Mouse (Mus musculus): ENCODE data around the gene Ssbp3. TPM values are rescaled to one million over a fixed set of nuclear protein-coding genes. Genes with fewer than 3 reads are reported as not detected.

Gene Ssbp3
- polyA plus RNA-seq, 1 experiment = 27.8 TPM

- no peak overlapping the region for H3K4me3 ChIP-seq (ENCODE audit: extremely low read depth, insufficient read depth, insufficient read length)
- H3K27me3 ChIP-seq (ENCODE audit: control insufficient read depth, insufficient read depth, low read length) = no peaks in the 10 kb centered on the region
- no peaks in the 10 kb centered on the region for H3K36me3 ChIP-seq (ENCODE audit: control insufficient read depth, insufficient read depth, low read length)
- TF ChIP-seq CTCF (IDR thresholded peaks at IDR 0.05; ENCODE audit: extremely low read depth, insufficient read depth, insufficient read length, insufficient replicate concordance) (no peak), POLR2A (IDR thresholded peaks at IDR 0.05; ENCODE audit: low read depth, low read length) (no peak)
- DNase-seq (ENCODE audit: low read depth in 1 of 2, low spot score in 2 of 2) = no peak
- H3K4me1 ChIP-seq (ENCODE audit: control insufficient read depth, insufficient read depth, insufficient read length) = no peaks in the 10 kb centered on the region
- H3K27ac ChIP-seq (ENCODE audit: insufficient read depth, low read length) = no peak overlapping the region
These were observed 106.8 kb downstream of the Ssbp3 start for GRCm38 (mm10) chr4:107017257-107017656.

DNA sequence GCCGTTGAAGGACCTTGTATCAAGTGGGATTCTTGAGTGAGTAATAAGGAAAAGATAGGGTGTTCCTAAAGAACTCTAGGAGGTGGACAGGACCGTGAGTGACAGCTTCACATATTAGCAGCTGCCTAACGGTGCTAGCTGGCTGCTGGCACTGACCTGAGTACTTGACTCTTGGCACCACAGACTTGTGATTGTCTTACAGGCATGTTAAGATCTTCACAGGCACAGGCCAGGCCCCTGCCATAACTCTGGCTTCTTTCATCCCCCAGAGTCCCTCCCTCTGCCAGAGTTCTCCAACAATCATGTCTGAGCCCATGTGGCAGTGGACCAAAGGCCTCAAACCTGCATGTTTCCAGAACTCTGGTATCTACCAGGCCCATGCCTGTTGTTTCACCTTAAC is 108.0 kb downstream of the Ssbp3 start:
- TF ChIP-seq POLR2A (IDR thresholded peaks at IDR 0.05; ENCODE audit: low read depth, low read length) (no peak), CTCF (IDR thresholded peaks at IDR 0.05; ENCODE audit: extremely low read depth, insufficient read depth, insufficient read length, insufficient replicate concordance) (no peak)
- Histone ChIP-seq H3K27me3 (ENCODE audit: control insufficient read depth, insufficient read depth, low read length) (no peaks in the 10 kb centered on the region), H3K4me1 (ENCODE audit: control insufficient read depth, insufficient read depth, insufficient read length) (no peaks in the 10 kb centered on the region), H3K27ac (ENCODE audit: insufficient read depth, low read length) (no peak overlapping the region), H3K4me3 (ENCODE audit: extremely low read depth, insufficient read depth, insufficient read length) (no peak overlapping the region), H3K36me3 (ENCODE audit: control insufficient read depth, insufficient read depth, low read length) (no peaks in the 10 kb centered on the region)
- 92% methylated on average over 3 of the region's 3 CpGs for WGBS
- no peak for DNase-seq (ENCODE audit: low read depth in 1 of 2, low spot score in 2 of 2)

DNA sequence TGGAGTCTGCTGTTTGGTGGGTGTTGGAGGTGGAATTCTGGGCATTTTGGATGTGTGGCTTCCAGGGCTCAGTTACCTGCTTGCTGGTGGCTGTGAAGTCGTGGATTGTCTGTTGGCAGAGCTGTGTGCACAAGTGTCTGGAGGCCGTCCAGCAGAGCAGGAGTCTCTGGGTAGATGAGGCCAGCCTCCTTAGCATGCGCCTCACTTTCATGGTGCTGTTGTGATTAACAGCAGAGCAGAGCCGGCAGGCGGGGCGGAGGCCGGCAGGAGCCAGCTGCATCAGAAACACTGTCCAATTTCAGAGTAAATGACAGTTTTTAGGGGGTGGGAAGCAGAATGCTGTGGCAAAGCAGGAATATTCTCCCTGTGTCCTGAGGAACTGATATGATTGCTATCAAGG is 108.5 kb downstream of the Ssbp3 start:
- DNase-seq (ENCODE audit: low read depth in 1 of 2, low spot score in 2 of 2) = no peak
- no peaks in the 10 kb centered on the region for H3K27me3 ChIP-seq (ENCODE audit: control insufficient read depth, insufficient read depth, low read length)
- 86% methylated on average over 7 of the region's 7 CpGs for WGBS
- no peak for TF ChIP-seq CTCF (IDR thresholded peaks at IDR 0.05; ENCODE audit: extremely low read depth, insufficient read depth, insufficient read length, insufficient replicate concordance)
- TF ChIP-seq POLR2A (IDR thresholded peaks at IDR 0.05; ENCODE audit: low read depth, low read length) = no peak
- H3K36me3 ChIP-seq (ENCODE audit: control insufficient read depth, insufficient read depth, low read length) = no peaks in the 10 kb centered on the region
- H3K4me1 ChIP-seq (ENCODE audit: control insufficient read depth, insufficient read depth, insufficient read length) = no peaks in the 10 kb centered on the region
- H3K4me3 ChIP-seq (ENCODE audit: extremely low read depth, insufficient read depth, insufficient read length) = no peak overlapping the region
- no peak overlapping the region for H3K27ac ChIP-seq (ENCODE audit: insufficient read depth, low read length)

GRCm38 (mm10) chr4:107020287-107021000 is 109.9 kb downstream of the Ssbp3 start:
- Histone ChIP-seq H3K4me1 (ENCODE audit: control insufficient read depth, insufficient read depth, insufficient read length) (no peaks in the 10 kb centered on the region), H3K4me3 (ENCODE audit: extremely low read depth, insufficient read depth, insufficient read length) (no peak overlapping the region)

DNA sequence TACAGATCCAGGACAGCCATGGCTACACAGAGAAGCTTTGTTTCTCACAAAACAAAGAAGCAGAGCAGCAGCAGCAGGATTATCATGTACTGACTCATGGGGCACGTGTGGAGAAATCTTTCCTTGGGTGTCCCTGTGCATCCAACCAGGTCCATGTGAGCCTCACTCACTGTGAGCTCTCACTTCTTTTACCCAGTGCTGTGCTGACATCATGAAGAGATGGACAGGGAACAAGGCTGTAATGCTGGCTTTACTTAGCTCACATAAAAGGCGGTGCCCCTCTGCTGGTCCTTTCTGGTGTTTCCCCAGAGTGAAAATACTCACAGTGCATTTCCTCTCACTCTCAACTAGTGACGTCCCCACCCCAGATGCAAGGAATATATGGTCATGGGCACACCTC is 111.0 kb downstream of the Ssbp3 start:
- Histone ChIP-seq H3K27me3 (ENCODE audit: control insufficient read depth, insufficient read depth, low read length) (no peaks in the 10 kb centered on the region), H3K36me3 (ENCODE audit: control insufficient read depth, insufficient read depth, low read length) (no peaks in the 10 kb centered on the region), H3K4me1 (ENCODE audit: control insufficient read depth, insufficient read depth, insufficient read length) (no peaks in the 10 kb centered on the region), H3K27ac (ENCODE audit: insufficient read depth, low read length) (no peak overlapping the region), H3K4me3 (ENCODE audit: extremely low read depth, insufficient read depth, insufficient read length) (no peak overlapping the region)
- TF ChIP-seq POLR2A (IDR thresholded peaks at IDR 0.05; ENCODE audit: low read depth, low read length) (no peak), CTCF (IDR thresholded peaks at IDR 0.05; ENCODE audit: extremely low read depth, insufficient read depth, insufficient read length, insufficient replicate concordance) (no peak)
- DNase-seq (ENCODE audit: low read depth in 1 of 2, low spot score in 2 of 2) = no peak
- WGBS = 82% methylated on average over 3 of the region's 3 CpGs

More at GRCm38 (mm10) chr4:107020287-107021000, 109.9 kb downstream of the Ssbp3 start:
- no peak for TF ChIP-seq POLR2A (IDR thresholded peaks at IDR 0.05; ENCODE audit: low read depth, low read length)
- no peak for TF ChIP-seq CTCF (IDR thresholded peaks at IDR 0.05; ENCODE audit: extremely low read depth, insufficient read depth, insufficient read length, insufficient replicate concordance)
- no peak for DNase-seq (ENCODE audit: low read depth in 1 of 2, low spot score in 2 of 2)
- Histone ChIP-seq H3K27ac (ENCODE audit: insufficient read depth, low read length) (no peak overlapping the region), H3K27me3 (ENCODE audit: control insufficient read depth, insufficient read depth, low read length) (no peaks in the 10 kb centered on the region), H3K36me3 (ENCODE audit: control insufficient read depth, insufficient read depth, low read length) (no peaks in the 10 kb centered on the region)
- 85% methylated on average over 5 of the region's 5 CpGs for WGBS

GRCm38 (mm10) chr4:107024899-107025298 is 114.4 kb downstream of the Ssbp3 start:
- 96% methylated on average over 7 of the region's 7 CpGs for WGBS
- Histone ChIP-seq H3K27me3 (ENCODE audit: control insufficient read depth, insufficient read depth, low read length) (no peaks in the 10 kb centered on the region), H3K4me3 (ENCODE audit: extremely low read depth, insufficient read depth, insufficient read length) (no peak overlapping the region), H3K27ac (ENCODE audit: insufficient read depth, low read length) (no peak overlapping the region), H3K36me3 (ENCODE audit: control insufficient read depth, insufficient read depth, low read length) (no peaks in the 10 kb centered on the region), H3K4me1 (ENCODE audit: control insufficient read depth, insufficient read depth, insufficient read length) (no peaks in the 10 kb centered on the region)
- DNase-seq (ENCODE audit: low read depth in 1 of 2, low spot score in 2 of 2) = no peak
- TF ChIP-seq CTCF (IDR thresholded peaks at IDR 0.05; ENCODE audit: extremely low read depth, insufficient read depth, insufficient read length, insufficient replicate concordance) = no peak

GRCm38 (mm10) chr4:107025369-107025768 is 114.9 kb downstream of the Ssbp3 start:
- 94% methylated on average over 5 of the region's 5 CpGs for WGBS

More at GRCm38 (mm10) chr4:107025369-107025768, 114.9 kb downstream of the Ssbp3 start:
- Histone ChIP-seq H3K4me1 (ENCODE audit: control insufficient read depth, insufficient read depth, insufficient read length) (no peaks in the 10 kb centered on the region), H3K4me3 (ENCODE audit: extremely low read depth, insufficient read depth, insufficient read length) (no peak overlapping the region), H3K27me3 (ENCODE audit: control insufficient read depth, insufficient read depth, low read length) (no peaks in the 10 kb centered on the region), H3K36me3 (ENCODE audit: control insufficient read depth, insufficient read depth, low read length) (no peaks in the 10 kb centered on the region), H3K27ac (ENCODE audit: insufficient read depth, low read length) (no peak overlapping the region)
- DNase-seq (ENCODE audit: low read depth in 1 of 2, low spot score in 2 of 2) = no peak
- TF ChIP-seq CTCF (IDR thresholded peaks at IDR 0.05; ENCODE audit: extremely low read depth, insufficient read depth, insufficient read length, insufficient replicate concordance) = no peak
- TF ChIP-seq POLR2A (IDR thresholded peaks at IDR 0.05; ENCODE audit: low read depth, low read length) = no peak

Data from spleen, adult 2 months (tissue).